Mouse (Mus musculus) frontal cortex, postnatal 14 days (tissue): ENCODE measurements around the gene Rasgef1b.

Experiments
- DNase-seq, 2 experiments: peaks; one replicate each; pipeline ENCODE4 v3.0.0; 2022; ENCODE audit warnings: low spot score in 2 of 2

Gene Rasgef1b

GRCm38 (mm10) chr5:99728649-99729212 lies at the start of gene Rasgef1b:
Gene Rasgef1b (minus strand): TSS chr5:99729065.
- peak; percentile 42 to 58 for DNase-seq

DNA sequence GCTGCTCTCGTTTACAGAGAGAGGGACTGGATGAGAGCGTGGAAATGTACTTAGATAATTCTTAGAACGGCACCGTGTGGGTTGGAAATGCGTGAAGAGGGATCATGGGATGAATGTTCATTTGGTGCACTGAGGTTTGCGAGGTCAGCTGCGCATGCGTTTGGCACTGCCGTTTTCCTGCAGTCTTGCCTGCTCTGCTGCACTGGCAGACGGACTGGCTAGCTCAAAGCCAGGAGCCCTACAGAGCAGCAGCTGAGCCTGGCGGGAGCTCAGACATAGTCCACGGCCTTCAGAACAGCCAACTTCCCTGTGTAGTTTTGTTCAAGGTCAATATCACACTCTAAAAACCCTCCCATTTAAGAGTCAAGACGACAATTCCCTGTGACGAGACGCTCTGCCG lies 46.5 kb upstream of the Rasgef1b start:
- DNase-seq: no peak

GRCm38 (mm10) chr5:99773265-99773664 lies 44.4 kb upstream of the Rasgef1b start:
- no peak for DNase-seq

- no peak for DNase-seq
These were observed 35.4 kb upstream of the Rasgef1b start for GRCm38 (mm10) chr5:99764246-99764645.

GRCm38 (mm10) chr5:99758859-99759258 lies 30.0 kb upstream of the Rasgef1b start:
- DNase-seq: no peak

GRCm38 (mm10) chr5:99753843-99754242 lies 25.0 kb upstream of the Rasgef1b start:
- no peak for DNase-seq

DNA sequence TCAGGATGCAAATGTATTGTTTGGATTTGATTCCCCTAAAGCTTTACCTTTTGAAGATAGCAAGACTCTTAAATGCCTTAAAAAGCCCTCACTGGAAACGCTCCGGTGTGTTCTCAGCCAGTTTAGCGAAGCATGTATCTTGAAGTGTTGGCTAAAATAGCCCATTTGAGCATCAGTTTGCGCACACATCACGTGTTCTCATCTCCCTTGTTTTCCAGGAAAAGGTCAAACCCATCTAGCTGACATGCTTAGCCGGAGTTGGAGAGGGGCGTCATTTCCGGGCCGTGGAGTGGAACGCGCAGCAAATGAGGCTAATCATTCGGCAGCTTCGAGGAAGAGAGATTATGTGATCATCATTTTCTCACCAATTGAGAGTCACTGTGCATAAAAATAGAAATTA lies 24.5 kb upstream of the Rasgef1b start:
- peak; percentile 23 to 47 for DNase-seq

- DNase-seq: no peak
These were observed 23.9 kb upstream of the Rasgef1b start for GRCm38 (mm10) chr5:99752670-99753231.

GRCm38 (mm10) chr5:99748417-99748816 lies 19.6 kb upstream of the Rasgef1b start:
- DNase-seq: no peak

DNA sequence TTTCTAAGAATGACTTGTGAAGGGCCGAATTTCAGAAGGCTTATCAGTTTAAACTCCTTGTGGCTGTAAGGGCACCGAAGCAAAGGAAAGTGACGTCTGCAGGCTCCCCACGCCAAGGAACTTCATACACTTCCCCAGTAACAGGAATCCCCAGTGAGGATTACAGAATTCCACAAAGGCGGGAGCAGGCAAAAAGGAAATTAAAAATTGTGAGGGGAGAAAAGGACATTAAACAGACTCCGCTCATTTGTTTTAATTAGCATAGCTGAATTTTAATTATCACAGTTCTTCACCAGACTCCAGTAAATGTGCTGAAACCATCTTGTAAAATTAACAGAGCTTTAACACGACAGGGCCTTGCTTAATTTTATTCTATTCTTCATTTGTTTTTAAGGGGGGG lies 17.2 kb upstream of the Rasgef1b start:
- DNase-seq: no peak

GRCm38 (mm10) chr5:99742874-99743273 lies 14.0 kb upstream of the Rasgef1b start:
- no peak for DNase-seq

DNA sequence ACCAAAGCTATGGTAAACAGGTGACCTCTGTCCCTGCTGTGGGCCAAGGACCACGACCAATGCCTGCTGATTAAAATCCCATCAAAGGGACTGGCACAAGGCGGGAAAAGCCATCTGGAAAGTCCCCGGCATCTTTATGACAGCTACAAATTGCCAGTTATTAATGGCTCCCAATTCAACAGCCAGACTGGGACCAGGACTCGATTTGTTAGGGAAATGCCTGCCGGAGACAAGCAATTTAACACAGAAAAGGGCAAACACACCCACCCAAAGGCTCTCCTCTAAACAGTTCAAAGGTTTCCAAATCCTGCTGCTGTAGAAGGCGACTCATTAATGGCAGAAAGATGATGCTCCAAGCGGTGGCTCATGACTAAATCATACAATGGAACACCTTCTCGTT lies 13.2 kb upstream of the Rasgef1b start:
- no peak for DNase-seq

DNA sequence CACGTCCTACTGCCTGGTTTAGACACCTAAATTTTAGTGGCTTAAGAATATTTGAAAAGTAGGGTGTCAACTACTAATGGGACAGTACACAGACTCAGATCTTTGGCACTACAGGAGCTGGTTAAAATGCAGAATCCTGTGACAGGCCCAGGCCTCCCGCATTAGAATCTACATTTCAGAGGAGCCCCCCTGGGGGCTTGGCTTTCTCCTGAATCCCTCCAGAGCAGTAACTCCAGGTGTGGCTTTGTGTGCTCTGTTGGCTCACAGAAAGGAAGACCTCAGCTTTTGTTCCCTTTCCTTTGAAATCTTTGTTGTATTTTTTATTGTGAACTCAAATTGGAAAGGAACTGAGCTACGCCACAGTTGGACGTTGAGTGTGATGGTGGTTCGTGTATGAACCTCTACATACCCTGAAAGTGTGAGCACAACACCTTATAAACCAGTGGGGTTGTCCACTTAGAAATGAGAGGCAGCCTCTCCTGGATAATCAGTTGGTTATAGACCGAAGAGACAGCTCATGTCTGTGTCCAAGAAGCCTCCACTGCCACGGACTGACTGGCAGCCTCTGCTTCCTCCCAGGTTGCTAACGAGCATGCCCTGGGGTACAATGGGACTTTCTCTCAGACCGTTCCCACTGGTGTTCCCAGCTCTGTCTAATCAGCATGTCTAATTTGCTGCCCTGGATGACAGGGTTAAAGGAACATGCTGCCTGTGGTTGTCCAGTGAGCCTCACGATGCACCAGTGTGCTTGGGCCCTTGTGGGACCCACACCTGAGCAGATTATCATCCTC lies 9.3 kb upstream of the Rasgef1b start:
- no peak for DNase-seq

GRCm38 (mm10) chr5:99729931-99730330 lies 1.1 kb upstream of the Rasgef1b start:
- no peak for DNase-seq

GRCm38 (mm10) chr5:99729361-99729882 lies 557 bp upstream of the Rasgef1b start:
- peak; percentile 27 to 36 for DNase-seq

- DNase-seq: peak in 1 of 2 experiments; percentile 12
These were observed 826 bp downstream of the Rasgef1b start for GRCm38 (mm10) chr5:99728027-99728451.

DNA sequence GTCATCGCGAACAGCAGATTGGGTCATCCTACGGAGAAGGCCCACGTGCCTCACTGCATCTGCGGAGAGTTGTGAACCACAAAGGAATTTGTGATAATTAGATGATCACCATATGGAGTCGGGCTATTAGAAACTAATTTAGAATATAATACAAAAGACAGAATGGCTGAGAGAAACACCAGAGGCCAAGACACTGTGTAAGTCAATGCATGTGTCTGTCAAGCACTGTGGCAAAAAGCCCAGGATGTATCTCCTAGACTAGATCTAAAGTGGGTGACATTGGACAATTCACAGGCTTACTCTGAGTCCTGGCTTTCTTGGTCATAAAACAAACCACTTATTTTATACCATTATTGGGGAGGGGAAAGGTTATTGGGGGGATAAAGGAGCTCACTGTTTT lies 4.9 kb downstream of the Rasgef1b start:
- no peak for DNase-seq

DNA sequence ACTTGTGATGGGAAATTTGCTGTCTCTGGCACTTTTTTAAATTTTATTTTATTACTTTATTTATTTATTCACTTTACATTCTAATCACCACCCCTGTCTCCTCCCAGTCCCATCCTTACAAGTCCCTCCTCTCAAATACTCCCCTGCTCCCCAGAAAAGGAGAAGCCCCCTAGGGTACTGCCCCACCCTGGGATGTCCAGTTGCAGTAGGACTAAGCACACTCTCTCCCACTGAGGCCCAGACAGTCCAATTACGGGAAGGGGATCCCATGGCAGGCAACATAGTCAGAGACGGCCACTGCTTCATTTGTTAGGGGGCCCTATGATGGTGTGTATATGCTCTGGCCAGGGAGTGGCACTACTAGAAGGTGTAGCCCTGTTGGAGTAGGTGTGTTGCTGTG lies 6.6 kb downstream of the Rasgef1b start:
- no peak for DNase-seq

DNA sequence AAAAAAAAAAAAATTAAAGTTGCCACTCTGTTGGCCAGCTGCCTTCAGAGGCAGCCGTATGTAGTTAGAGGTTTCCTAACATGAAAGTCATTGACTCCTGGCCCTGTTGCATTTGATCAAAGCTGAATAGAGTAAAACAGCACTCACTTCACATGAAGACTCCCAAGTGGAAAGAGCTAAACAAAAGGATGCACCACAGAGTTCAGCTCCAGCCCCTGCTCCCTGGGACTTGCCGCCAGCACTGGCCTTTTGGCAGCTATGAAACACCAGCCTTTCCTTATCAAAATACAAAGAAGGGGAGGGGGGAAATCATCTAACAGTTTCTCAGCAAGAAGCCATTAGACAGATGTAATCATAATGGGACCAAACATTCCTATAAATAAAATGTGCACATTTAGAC lies 8.3 kb downstream of the Rasgef1b start:
- no peak for DNase-seq

DNA sequence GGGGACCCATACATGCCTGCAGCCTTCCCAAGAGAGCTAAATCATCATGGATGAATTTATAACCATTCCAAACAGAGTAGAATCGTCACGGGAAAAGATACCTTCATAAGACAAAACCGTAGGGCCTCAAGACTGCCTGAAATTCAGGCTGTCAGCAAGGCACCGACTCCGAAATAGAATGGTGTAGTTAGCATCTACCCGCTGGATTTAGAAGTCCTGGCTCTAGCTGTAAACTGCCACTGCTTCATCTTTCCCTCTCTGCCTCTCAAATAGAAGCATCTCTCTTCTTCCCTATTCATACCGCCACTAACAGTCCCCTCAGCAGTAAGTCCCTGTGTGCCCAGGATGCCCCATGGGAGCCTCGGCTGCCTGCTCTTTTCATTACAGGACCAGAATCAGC lies 10.9 kb downstream of the Rasgef1b start:
- no peak for DNase-seq

- DNase-seq: peak; percentile 38 to 47
These were observed 13.6 kb downstream of the Rasgef1b start for GRCm38 (mm10) chr5:99715281-99715744.

GRCm38 (mm10) chr5:99711947-99712346 lies 16.9 kb downstream of the Rasgef1b start:
- DNase-seq: no peak

DNA sequence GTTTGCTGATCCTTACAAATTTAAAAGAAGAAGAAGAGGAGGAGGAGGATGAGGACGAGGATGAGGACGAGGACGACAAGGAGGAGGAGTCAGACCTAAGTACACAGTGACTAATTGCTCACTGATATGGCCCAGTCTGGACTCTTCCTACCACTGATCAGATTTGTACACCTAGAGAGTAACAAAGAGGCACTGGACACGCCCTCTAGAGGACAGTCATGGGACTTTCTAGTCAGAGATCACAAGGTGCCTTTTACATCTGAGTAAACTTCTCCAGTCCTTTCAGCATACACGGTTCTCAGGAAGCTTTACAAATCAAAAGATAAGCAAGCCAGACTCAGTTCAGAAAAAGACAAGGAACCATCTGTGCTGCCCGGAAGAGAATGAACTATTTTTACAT lies 20.2 kb downstream of the Rasgef1b start:
- DNase-seq: no peak
